Mouse (Mus musculus): ENCODE data around the gene Dcun1d1. TPM values are rescaled to one million over a fixed set of nuclear protein-coding genes. Genes with fewer than 3 reads are reported as not detected.

The Dcun1d1 gene
- polyA plus RNA-seq, 1 experiment from 2014 or later: 103 TPM

- Histone ChIP-seq H3K27ac (ENCODE audit: low read depth, low read length) (no peak overlapping the region), H3K9me3 (replicated peaks; ENCODE audit: control insufficient read depth, low read length) (no peaks in the 10 kb centered on the region), H3K4me3 (ENCODE audit: low read depth, low read length) (no peak overlapping the region), H3K36me3 (ENCODE audit: control insufficient read depth, insufficient read depth, low read length) (no peaks in the 10 kb centered on the region), H3K4me1 (ENCODE audit: control insufficient read depth, insufficient read depth, low read length) (no peaks in the 10 kb centered on the region), H3K9ac (ENCODE audit: low read length) (no peak overlapping the region), H3K27me3 (replicated peaks; ENCODE audit: control insufficient read depth, insufficient read depth, low read length) (no peaks in the 10 kb centered on the region), H3K4me2 (ENCODE audit: low read length) (no peak overlapping the region)
- whole genome bisulfite sequencing: 70% methylated on average over 7 of the region's 7 CpGs
- no peak for ATAC-seq
- DNase-seq (ENCODE audit: low spot score): no peak
These were observed 13.8 kb downstream of the Dcun1d1 start for GRCm38 (mm10) chr3:35923495-35923894.

DNA sequence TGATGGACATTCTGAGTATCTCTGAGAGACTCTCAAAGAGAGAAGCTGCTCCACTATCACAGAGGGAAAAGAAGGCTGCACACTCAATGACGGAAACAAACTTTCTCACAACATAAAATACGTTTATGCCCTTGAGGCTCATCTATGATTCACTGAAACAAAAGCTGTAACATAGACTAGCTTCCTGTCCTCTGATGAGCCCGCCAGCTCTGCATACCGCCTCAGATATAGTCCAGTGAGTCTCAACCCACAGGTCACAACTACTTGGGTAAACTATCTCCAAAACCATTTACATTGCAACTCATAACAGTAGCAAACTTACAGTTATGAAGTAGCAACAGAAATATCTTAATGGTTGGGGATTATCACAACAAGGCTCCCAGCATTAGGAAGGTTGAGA lies 14.7 kb downstream of the Dcun1d1 start:
- Histone ChIP-seq H3K4me3 (ENCODE audit: low read depth, low read length) (no peak overlapping the region), H3K27me3 (replicated peaks; ENCODE audit: control insufficient read depth, insufficient read depth, low read length) (no peaks in the 10 kb centered on the region), H3K9ac (ENCODE audit: low read length) (no peak overlapping the region), H3K4me2 (ENCODE audit: low read length) (no peak overlapping the region), H3K27ac (ENCODE audit: low read depth, low read length) (no peak overlapping the region), H3K9me3 (replicated peaks; ENCODE audit: control insufficient read depth, low read length) (no peaks in the 10 kb centered on the region), H3K4me1 (ENCODE audit: control insufficient read depth, insufficient read depth, low read length) (no peaks in the 10 kb centered on the region), H3K36me3 (ENCODE audit: control insufficient read depth, insufficient read depth, low read length) (peaks cover 4% of the 10 kb centered on the region; the same call in 1 of the 2 replicates)
- ATAC-seq (no peak), DNase-seq (ENCODE audit: low spot score) (no peak)
- 90% methylated on average over 4 of the region's 4 CpGs for WGBS

- Histone ChIP-seq H3K4me1 (ENCODE audit: control insufficient read depth, insufficient read depth, low read length) (no peaks in the 10 kb centered on the region), H3K36me3 (ENCODE audit: control insufficient read depth, insufficient read depth, low read length) (peaks cover 22% of the 10 kb centered on the region; the same call in 1 of the 2 replicates), H3K9me3 (replicated peaks; ENCODE audit: control insufficient read depth, low read length) (no peaks in the 10 kb centered on the region), H3K9ac (ENCODE audit: low read length) (no peak overlapping the region), H3K27me3 (replicated peaks; ENCODE audit: control insufficient read depth, insufficient read depth, low read length) (no peaks in the 10 kb centered on the region), H3K4me2 (ENCODE audit: low read length) (no peak overlapping the region), H3K27ac (ENCODE audit: low read depth, low read length) (no peak overlapping the region), H3K4me3 (ENCODE audit: low read depth, low read length) (no peak overlapping the region)
- no peak for DNase-seq (ENCODE audit: low spot score)
- 92% methylated on average over 3 of the region's 3 CpGs for WGBS
- ATAC-seq: no peak
These were observed 19.0 kb downstream of the Dcun1d1 start for GRCm38 (mm10) chr3:35918229-35918628.

DNA sequence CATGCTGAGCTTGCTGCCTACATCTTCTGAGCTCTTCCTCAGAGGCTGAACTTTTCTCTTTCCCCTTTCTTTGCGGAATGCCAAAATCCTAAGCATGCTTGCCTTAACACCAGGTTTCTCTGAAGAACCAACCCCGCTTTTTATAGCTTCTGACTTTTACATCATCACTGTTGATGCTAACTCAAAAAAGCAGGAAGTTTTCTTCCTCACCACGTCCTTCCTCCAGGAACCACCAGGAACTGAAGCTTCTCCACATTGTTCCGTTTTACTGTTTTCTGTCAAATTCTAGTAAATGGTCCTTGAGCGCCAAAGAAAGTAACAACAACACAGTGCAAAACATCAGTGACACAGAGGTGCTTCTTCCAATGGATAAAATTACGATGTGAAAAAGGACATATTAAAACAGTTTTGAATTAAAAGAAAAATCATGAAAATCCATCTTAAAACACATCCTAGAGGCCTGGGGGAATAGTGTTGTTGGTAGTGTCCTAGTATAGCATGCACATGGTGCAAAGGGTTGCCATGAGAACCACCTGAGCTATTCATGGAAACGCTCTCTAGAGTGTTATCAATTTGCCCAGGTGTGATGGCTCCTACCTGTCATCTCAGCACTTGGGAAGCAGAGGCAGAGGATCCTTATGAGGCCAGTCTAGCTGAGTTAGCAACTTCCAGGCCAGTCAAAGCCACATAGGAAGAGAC lies 28.1 kb downstream of the Dcun1d1 start:
- H3K27me3 ChIP-seq (replicated peaks; ENCODE audit: control insufficient read depth, insufficient read depth, low read length): no peaks in the 10 kb centered on the region
- ATAC-seq: no peak
- 96% methylated on average over 7 of the region's 7 CpGs for WGBS

GRCm38 (mm10) chr3:35900555-35901204 lies 36.6 kb downstream of the Dcun1d1 start:
- no peaks in the 10 kb centered on the region for H3K9me3 ChIP-seq (replicated peaks; ENCODE audit: control insufficient read depth, low read length)
- no peak overlapping the region for H3K4me3 ChIP-seq (ENCODE audit: low read depth, low read length)
- no peak overlapping the region for H3K4me2 ChIP-seq (ENCODE audit: low read length)
- 90% methylated on average over 5 of the region's 5 CpGs for WGBS
- no peaks in the 10 kb centered on the region for H3K27me3 ChIP-seq (replicated peaks; ENCODE audit: control insufficient read depth, insufficient read depth, low read length)
- H3K9ac ChIP-seq (ENCODE audit: low read length): no peak overlapping the region
- no peak for DNase-seq (ENCODE audit: low spot score)
- no peak overlapping the region for H3K27ac ChIP-seq (ENCODE audit: low read depth, low read length)
- no peak for ATAC-seq
- peaks cover 31% of the 10 kb centered on the region for H3K36me3 ChIP-seq (ENCODE audit: control insufficient read depth, insufficient read depth, low read length)
- H3K4me1 ChIP-seq (ENCODE audit: control insufficient read depth, insufficient read depth, low read length): no peaks in the 10 kb centered on the region

More for the DNA sequence above, 28.1 kb downstream of the Dcun1d1 start:
- no peaks in the 10 kb centered on the region for H3K4me1 ChIP-seq (ENCODE audit: control insufficient read depth, insufficient read depth, low read length)
- H3K9ac ChIP-seq (ENCODE audit: low read length): no peak overlapping the region
- H3K4me3 ChIP-seq (ENCODE audit: low read depth, low read length): no peak overlapping the region
- no peak overlapping the region for H3K27ac ChIP-seq (ENCODE audit: low read depth, low read length)
- H3K9me3 ChIP-seq (replicated peaks; ENCODE audit: control insufficient read depth, low read length): no peaks in the 10 kb centered on the region
- peaks cover 13% of the 10 kb centered on the region; the same call in 1 of the 2 replicates for H3K36me3 ChIP-seq (ENCODE audit: control insufficient read depth, insufficient read depth, low read length)
- H3K4me2 ChIP-seq (ENCODE audit: low read length): no peak overlapping the region
- DNase-seq (ENCODE audit: low spot score): no peak

DNA sequence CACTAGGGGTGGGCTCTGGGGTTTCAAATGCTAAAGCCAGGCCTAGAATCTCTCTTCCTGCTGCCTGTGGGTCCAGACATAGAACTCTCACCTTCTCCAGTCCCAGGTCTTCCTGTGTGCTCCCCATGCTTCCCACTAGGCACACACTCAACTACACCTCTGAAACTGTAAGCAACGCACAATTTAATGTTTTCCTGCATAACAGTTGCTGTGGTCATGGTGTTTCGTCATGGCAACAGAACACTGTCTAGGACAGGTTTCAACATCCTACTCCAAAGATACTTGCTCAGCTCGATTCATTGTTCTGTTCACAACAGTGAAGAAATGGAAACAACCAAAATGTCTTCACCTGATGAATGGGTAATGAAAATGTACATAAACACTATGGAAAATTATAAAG lies 38.1 kb downstream of the Dcun1d1 start:
- no peak for ATAC-seq
- H3K4me3 ChIP-seq (ENCODE audit: low read depth, low read length): no peak overlapping the region
- H3K36me3 ChIP-seq (ENCODE audit: control insufficient read depth, insufficient read depth, low read length): peaks cover 28% of the 10 kb centered on the region
- H3K27me3 ChIP-seq (replicated peaks; ENCODE audit: control insufficient read depth, insufficient read depth, low read length): no peaks in the 10 kb centered on the region
- no peaks in the 10 kb centered on the region for H3K4me1 ChIP-seq (ENCODE audit: control insufficient read depth, insufficient read depth, low read length)
- H3K9me3 ChIP-seq (replicated peaks; ENCODE audit: control insufficient read depth, low read length): no peaks in the 10 kb centered on the region
- no peak overlapping the region for H3K9ac ChIP-seq (ENCODE audit: low read length)
- WGBS: 95% methylated on average over 3 of the region's 3 CpGs
- no peak overlapping the region for H3K4me2 ChIP-seq (ENCODE audit: low read length)
- no peak for DNase-seq (ENCODE audit: low spot score)
- no peak overlapping the region for H3K27ac ChIP-seq (ENCODE audit: low read depth, low read length)

- DNase-seq (ENCODE audit: low spot score) (no peak), ATAC-seq (no peak)
- H3K4me1 ChIP-seq (ENCODE audit: control insufficient read depth, insufficient read depth, low read length): no peaks in the 10 kb centered on the region
- no peaks in the 10 kb centered on the region for H3K9me3 ChIP-seq (replicated peaks; ENCODE audit: control insufficient read depth, low read length)
- H3K9ac ChIP-seq (ENCODE audit: low read length): no peak overlapping the region
- H3K4me3 ChIP-seq (ENCODE audit: low read depth, low read length): no peak overlapping the region
- no peak overlapping the region for H3K27ac ChIP-seq (ENCODE audit: low read depth, low read length)
- H3K36me3 ChIP-seq (ENCODE audit: control insufficient read depth, insufficient read depth, low read length): peaks cover 31% of the 10 kb centered on the region
- H3K27me3 ChIP-seq (replicated peaks; ENCODE audit: control insufficient read depth, insufficient read depth, low read length): no peaks in the 10 kb centered on the region
- 97% methylated on average over 2 of the region's 2 CpGs for WGBS
- H3K4me2 ChIP-seq (ENCODE audit: low read length): no peak overlapping the region
These were observed 39.3 kb downstream of the Dcun1d1 start for GRCm38 (mm10) chr3:35897900-35898299.

DNA sequence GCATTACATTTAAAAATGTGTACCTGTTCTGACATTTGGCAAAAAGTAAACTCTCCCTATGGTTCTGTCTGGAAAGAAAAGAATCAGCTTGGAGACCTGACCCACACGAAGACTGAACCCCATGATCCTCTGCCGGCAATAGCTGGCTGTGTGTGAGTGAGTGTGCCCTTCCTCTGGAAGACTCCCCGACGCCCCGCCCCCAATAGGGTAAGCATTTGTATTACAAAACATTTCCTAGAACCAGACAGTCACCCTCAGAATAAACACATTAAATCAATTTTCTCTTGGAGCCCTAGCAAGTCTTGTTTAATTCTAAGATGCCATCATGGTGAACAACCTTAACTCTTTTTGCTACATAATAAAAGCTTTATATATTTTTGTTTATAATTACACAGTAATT lies 44.1 kb downstream of the Dcun1d1 start:
- H3K9ac ChIP-seq (ENCODE audit: low read length): no peak overlapping the region
- H3K27me3 ChIP-seq (replicated peaks; ENCODE audit: control insufficient read depth, insufficient read depth, low read length): no peaks in the 10 kb centered on the region
- no peaks in the 10 kb centered on the region for H3K9me3 ChIP-seq (replicated peaks; ENCODE audit: control insufficient read depth, low read length)
- no peak overlapping the region for H3K4me3 ChIP-seq (ENCODE audit: low read depth, low read length)
- no peaks in the 10 kb centered on the region for H3K4me1 ChIP-seq (ENCODE audit: control insufficient read depth, insufficient read depth, low read length)
- ATAC-seq (no peak), DNase-seq (ENCODE audit: low spot score) (no peak)
- peaks cover 33% of the 10 kb centered on the region for H3K36me3 ChIP-seq (ENCODE audit: control insufficient read depth, insufficient read depth, low read length)
- no peak overlapping the region for H3K4me2 ChIP-seq (ENCODE audit: low read length)
- H3K27ac ChIP-seq (ENCODE audit: low read depth, low read length): no peak overlapping the region
- 87% methylated on average over 5 of the region's 5 CpGs for WGBS

DNA sequence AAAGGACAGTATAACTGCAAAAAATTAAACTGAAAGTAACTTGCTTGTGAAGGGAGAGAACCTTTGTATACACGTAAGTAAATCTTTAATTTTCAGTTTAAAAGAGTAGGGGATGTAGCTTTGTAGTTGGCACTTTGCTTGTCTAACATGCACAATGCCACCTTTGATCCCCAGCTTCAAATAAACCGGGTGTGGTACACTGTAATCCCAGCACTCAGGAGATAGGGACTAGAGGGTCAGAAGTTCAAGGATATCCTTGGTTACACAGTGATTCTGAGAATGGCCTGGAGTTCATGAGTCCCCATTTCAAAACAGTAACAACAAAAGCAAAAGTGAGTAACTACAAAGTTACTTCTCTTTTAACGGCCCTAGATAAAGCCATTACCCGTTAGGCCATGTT lies 46.1 kb downstream of the Dcun1d1 start:
- ATAC-seq: no peak
- peaks cover 24% of the 10 kb centered on the region for H3K36me3 ChIP-seq (ENCODE audit: control insufficient read depth, insufficient read depth, low read length)
- H3K27ac ChIP-seq (ENCODE audit: low read depth, low read length): no peak overlapping the region
- H3K9ac ChIP-seq (ENCODE audit: low read length): no peak overlapping the region
- H3K4me3 ChIP-seq (ENCODE audit: low read depth, low read length): no peak overlapping the region
- H3K4me2 ChIP-seq (ENCODE audit: low read length): no peak overlapping the region
- WGBS: 92% methylated on average over 4 of the region's 4 CpGs
- no peaks in the 10 kb centered on the region for H3K4me1 ChIP-seq (ENCODE audit: control insufficient read depth, insufficient read depth, low read length)
- no peaks in the 10 kb centered on the region for H3K9me3 ChIP-seq (replicated peaks; ENCODE audit: control insufficient read depth, low read length)
- no peak for DNase-seq (ENCODE audit: low spot score)
- H3K27me3 ChIP-seq (replicated peaks; ENCODE audit: control insufficient read depth, insufficient read depth, low read length): no peaks in the 10 kb centered on the region

Measured in forebrain, embryonic 14.5 days (tissue).